Mouse (Mus musculus): ENCODE results near the gene C2.
"Not testable (repeated sequence)": the region's sequence is repeated elsewhere in the genome, so short reads cannot be mapped to it uniquely, and the experiment has no call there.

Gene C2

GRCm38 (mm10) chr17:34836155-34836855, 61.8 kb downstream of the C2 start:
- DNase-seq (ENCODE audit: low read depth, low spot score): no peak

- DNase-seq (ENCODE audit: low read depth, low spot score): not testable (repeated sequence)
These were observed 67.3 kb downstream of the C2 start for GRCm38 (mm10) chr17:34830776-34831175.

GRCm38 (mm10) chr17:34814818-34815370, 83.2 kb downstream of the C2 start:
- no peak for DNase-seq (ENCODE audit: low read depth, low spot score)

GRCm38 (mm10) chr17:34813747-34814146, 84.3 kb downstream of the C2 start:
- DNase-seq (ENCODE audit: low read depth, low spot score): peak; percentile 35

All from CD4-positive helper T cell, adult 2 months (primary cell).